Comparison of ENCODE assay signal across 10 mouse cellular contexts in the genomic region with DNA sequence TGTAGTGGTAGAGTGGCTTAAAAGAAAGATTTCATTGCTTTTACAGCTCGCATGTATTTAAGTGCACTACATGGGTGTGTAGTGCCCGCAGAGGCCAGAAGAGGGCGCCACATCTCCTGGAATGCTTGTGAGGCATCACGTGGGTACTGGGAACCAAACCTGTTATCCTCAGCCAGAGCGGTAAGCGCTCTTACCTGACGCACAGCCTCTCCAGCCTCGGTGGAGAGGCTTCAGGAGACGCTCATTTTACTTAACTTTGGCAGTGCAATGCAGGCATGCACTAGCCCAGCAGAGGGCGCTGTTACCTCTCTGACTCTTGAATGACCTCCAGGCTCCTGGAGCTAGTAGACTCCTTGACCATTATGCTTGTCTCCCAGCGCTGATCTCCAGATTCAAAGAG. TPM values are rescaled to one million over a fixed set of nuclear protein-coding genes. Genes with fewer than 3 reads are reported as not detected.
DNase-seq lines count a peak whose midpoint lies in the region; TF ChIP-seq lines count a peak whose summit lies in the region.
"Had no signal": no experiment of that assay in that cellular context is flagged by ENCODE, and none has a peak within 500 bp of the region (broad histone marks: within the 10 kb centered on the region; RNA-seq: fewer than 3 reads in every experiment).

No protein-coding gene starts in this region.

- H3K27ac ChIP-seq in MEL (ENCODE audit: control insufficient read depth, low read depth, low read length), result no peak overlapping the region
- H3K27ac ChIP-seq: heart, embryonic 15.5 days had no signal

- H3K9ac ChIP-seq in MEL (ENCODE audit: control insufficient read depth, low read depth, low read length, poor library complexity, severe bottlenecking), result no peak overlapping the region
- H3K9ac ChIP-seq: heart, embryonic 15.5 days had no signal

- DNase-seq in adrenal gland, adult (ENCODE audit: inconsistent age in 2 of 2, low spot score in 1 of 2), result peak; percentile 30 to 73
- no peak for DNase-seq in adrenal gland, adult 8-10 months
- peak; percentile 21 for DNase-seq in layer of hippocampus, adult 11-12 months (ENCODE audit: low spot score)
- no peak for DNase-seq in layer of hippocampus, adult 9-11 months
- DNase-seq in MEL (ENCODE audit: low read depth, low spot score), result peak; percentile 50
- DNase-seq in embryo, embryonic 9.5 days (ENCODE audit: extremely low spot score), result peak; percentile 34
- DNase-seq in lung, postnatal 25 days (ENCODE audit: low spot score), result peak; percentile 41
- DNase-seq in thymus, postnatal 36 days, result peak; percentile 17 to 33

- TF ChIP-seq POLR2A in MEL (IDR thresholded peaks at IDR 0.05; ENCODE audit: control insufficient read depth in 1 of 2, insufficient read depth in 1 of 2, low read depth in 1 of 2, low read length in 2 of 2, poor library complexity in 1 of 2), result no peak

- H3K4me3 ChIP-seq in MEL (ENCODE audit: control insufficient read depth in 1 of 2, insufficient read depth in 1 of 2, low read depth in 2 of 2, low read length in 2 of 2), result no peak overlapping the region
- H3K4me3 ChIP-seq: heart, embryonic 15.5 days had no signal

- TF ChIP-seq RAD21 in MEL (IDR thresholded peaks at IDR 0.05; ENCODE audit: low read depth, low read length), result peak; percentile 26

- peak; percentile 66 to 72 (median 66) for TF ChIP-seq CTCF in MEL (IDR thresholded peaks at IDR 0.05 in 2 of 3, conservative IDR thresholded peaks at IDR 0.05 in 1 of 3; ENCODE audit: control insufficient read depth in 1 of 3, insufficient read depth in 1 of 3, low read depth in 2 of 3, low read length in 3 of 3, poor library complexity in 1 of 3, severe bottlenecking in 1 of 3)

- H3K27me3 ChIP-seq in MEL (ENCODE audit: control insufficient read depth in 1 of 2, insufficient read depth in 2 of 2, low read length in 2 of 2), result peaks cover 7 to 10% of the 10 kb centered on the region in 2 experiments

- no peaks in the 10 kb centered on the region for H3K36me3 ChIP-seq in MEL (ENCODE audit: control insufficient read depth in 1 of 2, insufficient read depth in 2 of 2, low read length in 2 of 2)
- H3K36me3 ChIP-seq: heart, embryonic 15.5 days had no signal

- no peaks in the 10 kb centered on the region for H3K79me2 ChIP-seq in MEL (ENCODE audit: control insufficient read depth, insufficient read depth, low read length, poor library complexity)

- no peak for TF ChIP-seq EP300 in MEL (IDR thresholded peaks at IDR 0.05; ENCODE audit: low read depth in 1 of 2, low read length in 2 of 2)

- no peaks in the 10 kb centered on the region for H3K9me3 ChIP-seq in MEL (replicated peaks; ENCODE audit: insufficient read depth, low read length)
- H3K9me3 ChIP-seq: heart, embryonic 15.5 days had no signal

- H3K4me1 ChIP-seq in MEL (ENCODE audit: control insufficient read depth in 1 of 2, insufficient read depth in 2 of 2, low read length in 2 of 2), result no peaks in the 10 kb centered on the region
- H3K4me1 ChIP-seq: heart, embryonic 15.5 days had no signal

TF ChIP-seq in MEL, 35 proteins besides CTCF, POLR2A, EP300 and RAD21:
- TF ChIP-seq MAZ (IDR thresholded peaks at IDR 0.05; ENCODE audit: low read depth, low read length), result no peak
- peak; percentile 38 for TF ChIP-seq SMC3 (IDR thresholded peaks at IDR 0.05; ENCODE audit: low read depth, low read length)
- TF ChIP-seq MEF2A (IDR thresholded peaks at IDR 0.05; ENCODE audit: extremely low read depth, insufficient replicate concordance, low read depth, low read length, poor library complexity, severe bottlenecking), result no peak
- TF ChIP-seq USF1 (IDR thresholded peaks at IDR 0.05; ENCODE audit: low read depth, low read length), result peak; percentile 74

RNA-seq across cellular contexts. Expression of a gene that starts 8.0 kb away (rescaled TPM):
- total RNA-seq in adrenal gland, adult 8-10 months (2022), result under 1 TPM in 2 of 4 experiments, not detected in 2; 0.06 to 0.22 TPM
- total RNA-seq in MEL (2012; rRNA removed), result not detected in 2 replicates
- polyA plus RNA-seq in MEL (2012; ENCODE audit: insufficient read depth in 1 of 2, insufficient read length in 2 of 2, low read depth in 1 of 2, low replicate concordance in 2 of 2, missing spikeins in 1 of 2), result not detected

RNA-seq across cellular contexts. Expression of a gene that starts 8.0 kb away (rescaled TPM):
- total RNA-seq in adrenal gland, adult 8-10 months (2022), result 10 to 100 TPM; 69.8 to 83.0 (median 76.6) TPM
- total RNA-seq in MEL (2012; rRNA removed), result 313 and 357 TPM in 2 replicates
- 100 to 1,000 TPM in 1 of 2 experiments, not detected in 1; 378 TPM for polyA plus RNA-seq in MEL (2012; ENCODE audit: insufficient read depth in 1 of 2, insufficient read length in 2 of 2, low read depth in 1 of 2, low replicate concordance in 2 of 2, missing spikeins in 1 of 2)

RNA-seq across cellular contexts. Expression of a gene that starts 46.1 kb away (rescaled TPM):
- not detected for total RNA-seq in adrenal gland, adult 8-10 months (2022)
- not detected in 2 replicates for total RNA-seq in MEL (2012; rRNA removed)
- polyA plus RNA-seq in MEL (2012; ENCODE audit: insufficient read depth in 1 of 2, insufficient read length in 2 of 2, low read depth in 1 of 2, low replicate concordance in 2 of 2, missing spikeins in 1 of 2), result not detected
- polyA plus RNA-seq: heart, embryonic 15.5 days; neural tube, embryonic 14.5 days had no signal

Comparison
In these comparisons a context has a peak if more than half of its experiments do, and no peak if none do; other contexts are left out.
1. DNase-seq: peak in adrenal gland, adult (2 of 2), layer of hippocampus, adult 11-12 months (single experiment), MEL (single experiment), embryo, embryonic 9.5 days (single experiment), lung, postnatal 25 days (single experiment) and thymus, postnatal 36 days (2 of 2); none in adrenal gland, adult 8-10 months (single experiment) and layer of hippocampus, adult 9-11 months (single experiment).